Mouse (Mus musculus) lung, adult 2 months (tissue): Measurements from ENCODE around the gene Sumo1. TPM values are rescaled to one million over a fixed set of nuclear protein-coding genes. Genes with fewer than 3 reads are reported as not detected.

ENCODE experiments used
- DNase-seq: peaks from one replicate; pipeline ENCODE4 v3.0.0; 2022
- H3K4me1 ChIP-seq: fragments of 200-500 bp; 2 replicates; pipeline ENCODE4 v1.6.1; 2011; ENCODE audit warnings: low read length; ENCODE audit not compliant: control insufficient read depth, insufficient read depth
- H3K4me3 ChIP-seq: fragments of 200-500 bp; replicated peaks from 2 replicates; pipeline ENCODE3; 2011; ENCODE audit warnings: low read depth, mild to moderate bottlenecking, control low read depth, low read length; ENCODE audit errors: extremely low read depth
- CTCF ChIP-seq: fragments of 200-500 bp; IDR thresholded peaks from 2 replicates; pipeline ENCODE4 v1.5.1; 2011; ENCODE audit warnings: mild to moderate bottlenecking, low read length, control low read depth; ENCODE audit not compliant: insufficient read depth
- POLR2A ChIP-seq: fragments of 200-500 bp; IDR thresholded peaks from 2 replicates; pipeline ENCODE4 v1.6.1; 2011; ENCODE audit warnings: low read depth, mild to moderate bottlenecking, control low read depth, low read length, borderline replicate concordance; ENCODE audit errors: extremely low read depth
- WGBS: fragments of 180-500 bp; shearing (Covaris S2); methylation state at CpG from one replicate; pipeline ENCODE4 v1.1.7; 2018; 5-methylcytosine and 5-hydroxymethylcytosine counted together
- polyA plus RNA-seq: library from polyadenylated mRNA; depleted of rRNA; stranded (reverse); fragments of >200 nt; gene quantifications from 2 replicates; pipeline ENCODE4 v1.2.3, GENCODE M21; 2012

Sumo1 gene
- polyA plus RNA-seq, 1 experiment: 16.2 TPM

DNA sequence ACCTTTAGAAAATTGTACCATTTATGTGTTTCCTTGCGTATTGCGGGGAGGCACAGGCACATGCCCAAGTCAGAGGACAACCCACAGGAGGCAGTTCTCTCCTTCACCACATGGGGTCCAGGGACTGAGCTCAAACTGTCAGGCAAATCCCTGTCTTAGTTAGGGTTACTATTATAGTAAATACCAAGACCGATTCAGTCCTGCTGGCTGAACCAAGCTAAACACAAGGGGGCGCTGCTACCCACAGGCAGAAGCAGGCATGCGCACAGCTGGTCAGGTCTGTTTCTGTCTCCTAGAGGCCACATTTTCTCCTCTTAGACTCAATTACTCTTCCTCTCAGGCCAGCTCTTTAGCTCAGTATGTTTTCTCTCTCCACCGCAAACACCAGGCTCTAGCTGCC, 56.8 kb downstream of the Sumo1 start:
- 43% methylated on average over 6 of the region's 6 CpGs for WGBS
- TF ChIP-seq POLR2A (no peak), CTCF (peak; percentile 68)
- no peaks in the 10 kb centered on the region for H3K4me1 ChIP-seq
- peak; percentile 64 for DNase-seq
- no peak overlapping the region for H3K4me3 ChIP-seq

DNA sequence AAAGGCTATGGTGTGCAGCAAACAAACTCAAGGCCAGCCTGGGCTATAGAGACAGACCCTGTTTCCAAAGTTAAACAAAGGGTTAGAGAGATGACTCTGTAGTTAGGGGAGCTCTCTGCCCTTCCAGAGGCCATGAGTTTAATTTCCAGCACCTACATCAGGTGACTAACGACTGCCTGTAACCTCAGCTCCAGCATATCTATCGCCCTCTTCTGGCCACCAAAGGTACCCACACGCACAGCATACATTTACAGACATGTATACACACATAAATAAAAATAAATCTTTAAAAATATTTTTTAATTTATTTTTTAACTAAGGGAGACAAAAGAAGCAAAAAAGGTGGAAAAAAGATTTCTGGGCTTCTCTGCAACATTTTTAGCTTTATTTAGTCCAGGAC, 59.7 kb downstream of the Sumo1 start:
- TF ChIP-seq CTCF (no peak), POLR2A (no peak)
- H3K4me1 ChIP-seq: no peaks in the 10 kb centered on the region; the same call in 1 of the 2 replicates
- H3K4me3 ChIP-seq: no peak overlapping the region
- WGBS: 87% methylated on average over 3 of the region's 3 CpGs
- no peak for DNase-seq

DNA sequence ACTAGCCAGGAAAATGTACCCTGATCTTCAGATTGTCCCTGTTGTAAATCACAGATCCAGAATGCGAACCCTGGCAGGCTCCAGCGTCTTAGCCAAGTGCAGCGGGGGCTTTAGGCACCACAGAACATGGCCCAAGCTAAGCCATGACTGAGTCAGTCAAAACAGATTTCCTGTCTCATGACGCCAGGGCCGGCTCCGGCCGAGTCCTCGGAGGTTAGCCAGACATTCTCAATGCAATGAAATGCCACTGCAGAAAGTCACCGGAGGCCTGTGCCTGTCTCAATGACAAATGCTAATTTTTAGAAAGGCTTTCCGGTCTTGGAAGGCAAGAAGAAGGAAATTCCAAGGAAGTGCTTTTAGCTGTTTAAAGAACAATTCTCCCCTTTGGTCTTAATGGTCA, 60.7 kb downstream of the Sumo1 start:
- WGBS: 28% methylated on average over 10 of the region's 10 CpGs
- no peaks in the 10 kb centered on the region; the same call in 1 of the 2 replicates for H3K4me1 ChIP-seq
- no peak for DNase-seq
- H3K4me3 ChIP-seq: no peak overlapping the region
- TF ChIP-seq CTCF (no peak), POLR2A (no peak)

DNA sequence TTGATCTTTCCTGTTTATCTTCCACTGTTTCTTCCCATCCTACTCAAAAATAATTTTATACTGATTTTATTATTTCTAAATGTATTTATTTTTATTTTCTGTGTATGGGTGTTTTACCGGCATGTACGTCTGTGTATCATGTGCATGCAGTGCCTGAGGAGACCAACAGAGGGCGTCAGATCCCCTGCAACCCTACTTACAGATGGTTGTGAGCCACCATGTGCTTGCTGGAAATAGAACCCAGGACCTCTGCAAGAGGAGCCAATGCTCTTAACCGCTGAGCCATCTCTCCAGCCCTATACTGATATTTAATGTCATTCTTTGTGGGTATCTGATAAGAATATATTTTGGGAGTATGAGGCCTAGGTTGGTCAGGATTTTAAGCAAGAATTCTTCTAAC, 61.2 kb downstream of the Sumo1 start:
- Histone ChIP-seq H3K4me3 (no peak overlapping the region), H3K4me1 (no peaks in the 10 kb centered on the region; the same call in 1 of the 2 replicates)
- WGBS: 85% methylated on average over 4 of the region's 4 CpGs
- no peak for DNase-seq
- peak; percentile 42 for TF ChIP-seq CTCF
- no peak for TF ChIP-seq POLR2A

DNA sequence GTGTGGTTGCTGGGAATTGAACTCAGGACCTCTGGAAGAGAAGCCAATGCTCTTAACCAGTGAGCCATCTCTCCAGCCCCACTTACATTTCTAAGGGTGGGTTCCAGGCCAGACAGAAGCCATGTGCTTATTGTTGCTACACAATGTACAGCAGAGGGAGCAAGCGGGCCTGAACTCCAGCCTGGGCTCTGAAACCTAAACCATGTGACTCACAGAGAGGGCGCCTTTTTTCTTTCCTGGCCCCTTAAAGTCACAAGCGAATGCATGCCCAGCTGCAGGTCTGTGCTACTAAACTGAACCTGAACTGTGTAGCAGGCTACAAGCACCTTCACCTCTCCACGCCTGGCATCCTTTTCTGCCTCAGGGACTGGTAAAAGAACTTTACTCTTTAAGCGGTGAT, 61.7 kb downstream of the Sumo1 start:
- WGBS: 77% methylated on average over 5 of the region's 5 CpGs
- no peak for TF ChIP-seq POLR2A
- TF ChIP-seq CTCF: no peak
- Histone ChIP-seq H3K4me1 (no peaks in the 10 kb centered on the region; the same call in 1 of the 2 replicates), H3K4me3 (no peak overlapping the region)
- DNase-seq: no peak

DNA sequence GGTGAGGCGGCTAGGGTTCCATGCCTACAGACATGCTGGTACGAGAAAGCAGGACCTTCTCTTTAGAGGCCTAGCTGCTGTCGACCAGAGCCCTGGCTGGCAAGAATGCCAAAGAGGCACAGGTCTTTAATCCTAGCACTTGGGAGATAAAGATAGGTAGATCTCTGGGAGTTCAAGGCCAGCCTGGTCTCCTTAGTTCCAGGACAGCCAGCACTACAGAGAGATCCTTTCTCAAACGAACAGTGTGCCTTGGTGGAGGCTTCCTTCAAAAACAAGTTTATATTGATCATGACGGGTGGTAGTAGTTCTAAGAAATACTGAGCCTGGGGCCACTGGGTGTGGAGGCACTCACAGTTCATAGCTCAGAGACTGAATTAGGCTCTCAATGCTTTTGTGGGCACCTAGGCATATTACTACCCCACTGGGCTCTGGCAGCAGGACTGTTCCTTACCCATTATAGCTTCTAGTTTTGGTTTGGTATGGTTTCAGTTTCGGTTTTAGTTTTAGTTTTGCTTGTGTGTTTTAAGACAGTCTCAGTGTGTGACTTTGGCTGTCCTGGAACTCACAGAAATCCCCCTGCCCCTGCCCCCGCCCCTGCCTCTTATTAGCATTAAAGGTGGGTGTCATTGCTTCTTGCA, 62.4 kb downstream of the Sumo1 start:
- WGBS: 87% methylated on average over 7 of the region's 7 CpGs
- no peak for TF ChIP-seq POLR2A
- Histone ChIP-seq H3K4me1 (no peaks in the 10 kb centered on the region; the same call in 1 of the 2 replicates), H3K4me3 (no peak overlapping the region)
- no peak for DNase-seq

DNA sequence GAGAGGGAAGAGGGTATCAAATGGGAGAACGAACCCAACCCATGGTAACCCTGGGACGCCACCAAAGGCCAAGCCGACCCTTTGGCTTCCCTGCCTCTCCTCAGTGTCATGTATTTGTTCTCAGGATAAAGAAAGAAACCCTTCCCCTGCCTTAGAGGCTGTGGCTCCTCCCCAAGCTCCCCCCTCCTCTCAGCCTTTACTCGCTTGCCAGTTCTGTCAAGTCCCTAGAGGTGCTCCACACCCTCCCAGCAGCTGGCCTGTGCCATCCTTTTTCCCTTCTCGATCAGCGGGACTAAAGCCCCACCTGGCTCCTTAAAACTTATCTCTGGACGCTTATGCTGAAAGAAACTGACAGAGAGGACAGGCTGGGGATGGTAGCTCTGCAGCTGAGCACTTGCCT, 63.6 kb downstream of the Sumo1 start:
- H3K4me1 ChIP-seq: no peaks in the 10 kb centered on the region; the same call in 1 of the 2 replicates
- no peak for DNase-seq
- TF ChIP-seq CTCF (no peak), POLR2A (no peak)
- no peak overlapping the region for H3K4me3 ChIP-seq
- WGBS: 57% methylated on average over 7 of the region's 7 CpGs

DNA sequence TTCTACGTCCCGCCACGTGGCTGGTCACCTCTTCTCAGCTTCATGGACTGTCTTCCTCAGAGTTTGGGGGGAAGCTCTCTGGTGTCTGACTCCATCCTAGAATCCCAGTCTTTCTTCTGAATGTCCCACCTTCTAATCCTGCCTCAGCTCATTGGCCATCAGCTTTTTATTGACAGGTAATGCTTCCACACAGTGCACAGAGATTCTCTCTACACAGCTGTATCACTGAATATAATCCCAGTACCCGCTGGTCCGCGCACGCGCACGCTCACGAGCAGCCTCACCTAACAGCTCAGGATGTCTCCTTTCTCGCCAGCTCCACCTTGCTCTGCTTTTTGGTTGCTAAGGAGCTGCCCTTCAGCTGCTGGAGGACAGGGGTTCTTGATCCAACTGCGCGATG, 64.2 kb downstream of the Sumo1 start:
- WGBS: 83% methylated on average over 13 of the region's 13 CpGs
- TF ChIP-seq CTCF: no peak
- no peak for TF ChIP-seq POLR2A

DNA sequence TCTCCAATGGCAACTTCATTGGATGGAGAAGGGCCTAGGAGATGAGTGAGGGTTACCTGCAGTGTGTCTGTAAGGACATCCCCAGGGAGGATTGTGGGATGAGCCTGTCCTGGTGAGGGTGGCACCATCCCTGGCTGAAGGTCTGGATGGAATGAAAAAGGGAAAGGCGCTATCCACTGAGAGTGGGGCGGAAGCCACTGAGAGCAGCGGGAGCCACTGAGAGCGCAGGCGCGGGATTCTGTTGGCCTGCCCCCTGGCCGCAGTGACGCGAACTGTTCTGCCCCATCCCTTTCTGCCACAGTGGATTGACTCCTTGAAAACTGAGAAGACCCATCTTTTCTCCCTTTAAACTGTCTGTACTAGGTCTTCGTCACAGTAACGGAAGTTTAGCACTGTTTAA, 66.7 kb downstream of the Sumo1 start:
- TF ChIP-seq POLR2A (no peak), CTCF (peak; percentile 29; the same call in 1 of the 2 replicates)
- WGBS: 45% methylated on average over 11 of the region's 11 CpGs
- H3K4me3 ChIP-seq: no peak overlapping the region
- no peak for DNase-seq
- H3K4me1 ChIP-seq: no peaks in the 10 kb centered on the region; the same call in 1 of the 2 replicates

More for the DNA sequence above, 64.2 kb downstream of the Sumo1 start:
- H3K4me1 ChIP-seq: no peaks in the 10 kb centered on the region; the same call in 1 of the 2 replicates
- no peak overlapping the region for H3K4me3 ChIP-seq
- DNase-seq: no peak

DNA sequence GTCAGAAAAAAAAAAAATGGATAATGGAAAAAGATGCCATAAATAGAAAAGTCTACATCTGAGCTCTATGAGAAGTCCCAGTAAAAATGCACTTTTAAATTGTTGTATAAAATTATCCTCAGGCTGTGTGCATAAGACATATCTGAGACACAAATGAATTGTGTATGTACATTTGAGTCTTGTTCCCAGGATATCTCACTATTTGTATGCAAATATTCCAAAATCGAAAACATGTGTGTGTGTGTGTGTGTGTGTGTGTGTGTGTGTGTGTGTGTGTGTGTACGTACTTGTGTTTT, 67.3 kb downstream of the Sumo1 start:
- Histone ChIP-seq H3K4me1 (no peaks in the 10 kb centered on the region; the same call in 1 of the 2 replicates), H3K4me3 (no peak overlapping the region)
- no peak for DNase-seq
- TF ChIP-seq CTCF (no peak), POLR2A (no peak)
- 92% methylated on average over 2 of the region's 2 CpGs for WGBS
